Mouse (Mus musculus): Measurements from ENCODE around the gene Ascl3. TPM values are rescaled to one million over a fixed set of nuclear protein-coding genes. Genes with fewer than 3 reads are reported as not detected.

The Ascl3 gene
- polyA plus RNA-seq, 1 experiment from 2014 or later: not detected

DNA sequence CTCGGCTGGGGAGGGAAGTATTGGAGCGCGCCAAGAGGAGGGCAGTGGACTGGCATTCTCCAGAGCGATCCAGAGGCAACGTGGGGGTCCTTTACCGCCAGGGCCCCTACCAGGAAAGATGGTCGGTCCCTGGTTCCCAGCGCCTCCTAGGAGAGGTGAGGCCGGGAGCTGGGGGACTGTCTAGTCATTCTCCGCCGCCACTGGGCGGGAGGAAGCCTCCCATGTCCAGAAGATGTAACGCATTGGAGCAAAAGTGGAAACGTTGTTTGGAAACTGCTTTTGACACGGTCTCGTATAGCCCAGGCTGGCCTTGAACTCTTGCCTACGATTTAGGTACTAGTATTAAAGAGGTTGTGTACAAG lies 27.5 kb downstream of the Ascl3 start:
- Histone ChIP-seq H3K36me3 (ENCODE audit: control insufficient read depth, insufficient read depth, low read length) (no peaks in the 10 kb centered on the region), H3K27ac (ENCODE audit: low read depth, low read length) (0 out of 2 replicates have a peak overlapping the region, but pooled peaks have one; percentile 17), H3K4me3 (ENCODE audit: low read depth, low read length) (peak overlapping the region; percentile 56), H3K9ac (ENCODE audit: low read depth, low read length) (peak overlapping the region; percentile 64), H3K9me3 (ENCODE audit: control insufficient read depth, low read length) (no peaks in the 10 kb centered on the region), H3K27me3 (ENCODE audit: control insufficient read depth, insufficient read depth, low read length) (no peaks in the 10 kb centered on the region), H3K4me2 (replicated peaks; ENCODE audit: low read depth, low read length) (peak overlapping the region; percentile 50), H3K4me1 (replicated peaks; ENCODE audit: control insufficient read depth, insufficient read depth, low read length) (no peaks in the 10 kb centered on the region)
- 1% methylated on average over 17 of the region's 17 CpGs for WGBS
- DNase-seq (ENCODE audit: low spot score) (no peak), ATAC-seq (ENCODE audit: low FRiP score) (no peak)

DNA sequence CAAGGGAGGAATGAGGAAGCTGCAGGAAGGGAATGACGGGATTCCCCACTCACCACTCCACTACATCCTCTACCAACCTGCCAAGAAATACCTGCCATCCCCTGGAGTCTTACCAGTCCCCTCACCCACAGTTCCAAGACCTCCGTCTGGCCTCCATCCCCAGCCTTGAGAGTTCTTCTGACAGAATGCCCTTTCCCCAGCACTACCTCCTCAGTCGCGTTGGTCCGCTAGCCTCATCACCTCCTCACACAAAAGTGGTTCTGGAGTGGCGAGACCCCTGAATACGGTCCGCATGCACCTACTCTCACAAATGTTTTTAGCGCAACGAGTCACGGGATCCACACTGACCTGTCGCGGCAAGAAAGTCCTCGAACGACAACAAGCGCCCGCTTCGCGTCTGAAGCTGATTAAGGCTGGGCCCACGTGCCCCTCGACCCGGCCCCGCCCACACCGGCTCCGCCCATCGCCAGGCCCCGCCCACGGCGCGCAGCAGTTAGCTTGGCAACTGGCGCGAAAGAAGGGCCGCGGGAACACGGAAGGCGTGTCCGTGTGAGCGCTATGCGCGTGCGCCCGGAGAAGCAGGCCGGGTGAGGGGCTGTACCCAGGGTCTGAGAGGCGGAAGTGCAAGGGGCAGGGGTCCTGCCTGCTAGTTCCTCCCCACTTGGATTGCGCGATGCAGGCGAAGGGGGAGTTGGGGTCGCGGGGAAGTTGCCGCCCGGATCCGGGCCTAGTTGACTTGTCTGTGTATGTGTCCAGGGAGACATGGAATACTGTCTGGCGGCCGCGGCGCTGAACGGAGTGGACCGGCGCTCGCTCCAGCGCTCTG lies 28.1 kb downstream of the Ascl3 start, which contains the start of the genes St5 and Akip1:
Gene St5 (minus strand): TSS at position 416 of the 826 bp plus-strand sequence.
Gene Akip1 (plus strand): TSS at position 501 of the 826 bp plus-strand sequence.
- peak within 1 kb of the TSS; percentile 64 for H3K9ac ChIP-seq (ENCODE audit: low read depth, low read length)
- 1% methylated on average over 61 of the region's 61 CpGs for WGBS
- no peaks in the 10 kb centered on the region for H3K4me1 ChIP-seq (replicated peaks; ENCODE audit: control insufficient read depth, insufficient read depth, low read length)
- no peaks in the 10 kb centered on the region for H3K27me3 ChIP-seq (ENCODE audit: control insufficient read depth, insufficient read depth, low read length)
- DNase-seq (ENCODE audit: low spot score) (peak; percentile 97), ATAC-seq (ENCODE audit: low FRiP score) (peak; percentile 98)
- 0 out of 2 replicates have a peak within 1 kb of the TSS, but pooled peaks have one; percentile 17 for H3K27ac ChIP-seq (ENCODE audit: low read depth, low read length)
- no peaks in the 10 kb centered on the region for H3K36me3 ChIP-seq (ENCODE audit: control insufficient read depth, insufficient read depth, low read length)
- peak within 1 kb of the TSS; percentile 50 for H3K4me2 ChIP-seq (replicated peaks; ENCODE audit: low read depth, low read length)
- peak within 1 kb of the TSS; percentile 56 for H3K4me3 ChIP-seq (ENCODE audit: low read depth, low read length)
- no peaks in the 10 kb centered on the region for H3K9me3 ChIP-seq (ENCODE audit: control insufficient read depth, low read length)

DNA sequence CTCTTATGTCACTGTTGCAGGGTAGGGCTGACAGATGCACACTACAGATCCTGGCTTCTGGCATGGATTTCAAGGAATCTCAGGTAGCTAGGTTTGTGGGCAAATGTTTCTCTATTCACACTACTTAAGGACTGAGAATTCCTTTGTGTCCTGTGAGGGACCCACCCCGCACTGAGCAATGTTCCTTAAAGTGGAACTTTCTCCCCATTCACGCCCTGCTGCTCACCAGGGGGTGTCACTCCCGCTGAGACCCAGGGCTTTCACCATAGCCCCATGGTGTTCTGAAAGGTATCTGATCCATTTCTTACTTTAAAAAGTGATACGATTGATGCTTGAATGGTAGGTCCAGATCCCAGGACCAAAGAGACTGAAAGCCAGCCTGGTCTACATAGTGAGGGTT lies 28.8 kb downstream of the Ascl3 start:
- H3K36me3 ChIP-seq (ENCODE audit: control insufficient read depth, insufficient read depth, low read length): no peaks in the 10 kb centered on the region
- no peaks in the 10 kb centered on the region for H3K27me3 ChIP-seq (ENCODE audit: control insufficient read depth, insufficient read depth, low read length)
- no peak overlapping the region for H3K9ac ChIP-seq (ENCODE audit: low read depth, low read length)
- DNase-seq (ENCODE audit: low spot score): no peak
- H3K27ac ChIP-seq (ENCODE audit: low read depth, low read length): no peak overlapping the region
- 33% methylated on average over 4 of the region's 4 CpGs for WGBS
- no peaks in the 10 kb centered on the region for H3K9me3 ChIP-seq (ENCODE audit: control insufficient read depth, low read length)
- 0 out of 2 replicates have a peak, but pooled peaks have one; percentile 3 for ATAC-seq (ENCODE audit: low FRiP score)
- H3K4me1 ChIP-seq (replicated peaks; ENCODE audit: control insufficient read depth, insufficient read depth, low read length): no peaks in the 10 kb centered on the region
- no peak overlapping the region for H3K4me3 ChIP-seq (ENCODE audit: low read depth, low read length)
- H3K4me2 ChIP-seq (replicated peaks; ENCODE audit: low read depth, low read length): no peak overlapping the region

DNA sequence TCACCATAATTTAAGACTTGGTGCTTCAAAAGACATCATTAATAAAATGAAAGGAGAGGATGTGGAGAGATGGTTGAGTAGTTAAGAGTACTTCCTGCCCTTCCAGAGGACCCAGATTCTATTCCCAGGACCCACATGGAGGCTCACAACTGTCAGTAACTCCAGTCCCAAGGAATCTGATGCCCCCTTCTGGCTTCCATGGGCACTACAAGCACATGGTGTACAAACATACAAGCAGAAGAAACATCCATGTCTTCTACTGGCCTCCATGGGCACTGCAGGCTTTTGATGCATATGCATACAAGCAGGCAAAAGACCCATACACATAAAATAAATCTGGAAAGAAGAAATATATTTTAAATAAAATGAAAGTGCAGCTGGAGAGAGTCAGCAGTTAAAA lies 31.3 kb downstream of the Ascl3 start:
- Histone ChIP-seq H3K9me3 (ENCODE audit: control insufficient read depth, low read length) (no peaks in the 10 kb centered on the region), H3K4me3 (ENCODE audit: low read depth, low read length) (no peak overlapping the region), H3K4me1 (replicated peaks; ENCODE audit: control insufficient read depth, insufficient read depth, low read length) (no peaks in the 10 kb centered on the region), H3K4me2 (replicated peaks; ENCODE audit: low read depth, low read length) (no peak overlapping the region), H3K27me3 (ENCODE audit: control insufficient read depth, insufficient read depth, low read length) (no peaks in the 10 kb centered on the region), H3K27ac (ENCODE audit: low read depth, low read length) (no peak overlapping the region), H3K36me3 (ENCODE audit: control insufficient read depth, insufficient read depth, low read length) (no peaks in the 10 kb centered on the region), H3K9ac (ENCODE audit: low read depth, low read length) (no peak overlapping the region)
- no peak for DNase-seq (ENCODE audit: low spot score)
- no peak for ATAC-seq (ENCODE audit: low FRiP score)

DNA sequence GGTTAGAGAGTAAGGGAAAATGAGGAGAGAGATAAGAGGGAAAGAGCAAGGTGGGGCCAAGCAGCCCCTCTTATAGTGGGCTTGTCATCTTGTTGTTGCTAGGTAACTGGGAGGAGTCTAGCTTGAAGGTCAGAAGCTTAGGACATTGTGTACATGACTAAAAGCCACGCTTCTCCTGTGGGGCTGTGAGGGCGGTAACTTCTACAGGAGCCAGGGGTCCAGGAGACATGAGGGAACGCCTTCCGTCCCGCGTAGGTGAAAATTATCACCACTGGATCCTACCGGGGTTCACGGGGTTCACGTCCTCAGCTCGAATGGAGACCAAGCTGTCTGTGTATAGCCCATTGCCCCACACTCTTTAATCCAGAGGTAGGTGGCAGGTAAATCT lies 36.2 kb downstream of the Ascl3 start:
- no peak for ATAC-seq (ENCODE audit: low FRiP score)
- Histone ChIP-seq H3K9me3 (ENCODE audit: control insufficient read depth, low read length) (no peaks in the 10 kb centered on the region), H3K4me3 (ENCODE audit: low read depth, low read length) (no peak overlapping the region), H3K27ac (ENCODE audit: low read depth, low read length) (no peak overlapping the region), H3K27me3 (ENCODE audit: control insufficient read depth, insufficient read depth, low read length) (no peaks in the 10 kb centered on the region), H3K4me1 (replicated peaks; ENCODE audit: control insufficient read depth, insufficient read depth, low read length) (no peaks in the 10 kb centered on the region), H3K36me3 (ENCODE audit: control insufficient read depth, insufficient read depth, low read length) (no peaks in the 10 kb centered on the region), H3K9ac (ENCODE audit: low read depth, low read length) (no peak overlapping the region), H3K4me2 (replicated peaks; ENCODE audit: low read depth, low read length) (no peak overlapping the region)
- DNase-seq (ENCODE audit: low spot score): no peak
- 92% methylated on average over 10 of the region's 10 CpGs for WGBS

DNA sequence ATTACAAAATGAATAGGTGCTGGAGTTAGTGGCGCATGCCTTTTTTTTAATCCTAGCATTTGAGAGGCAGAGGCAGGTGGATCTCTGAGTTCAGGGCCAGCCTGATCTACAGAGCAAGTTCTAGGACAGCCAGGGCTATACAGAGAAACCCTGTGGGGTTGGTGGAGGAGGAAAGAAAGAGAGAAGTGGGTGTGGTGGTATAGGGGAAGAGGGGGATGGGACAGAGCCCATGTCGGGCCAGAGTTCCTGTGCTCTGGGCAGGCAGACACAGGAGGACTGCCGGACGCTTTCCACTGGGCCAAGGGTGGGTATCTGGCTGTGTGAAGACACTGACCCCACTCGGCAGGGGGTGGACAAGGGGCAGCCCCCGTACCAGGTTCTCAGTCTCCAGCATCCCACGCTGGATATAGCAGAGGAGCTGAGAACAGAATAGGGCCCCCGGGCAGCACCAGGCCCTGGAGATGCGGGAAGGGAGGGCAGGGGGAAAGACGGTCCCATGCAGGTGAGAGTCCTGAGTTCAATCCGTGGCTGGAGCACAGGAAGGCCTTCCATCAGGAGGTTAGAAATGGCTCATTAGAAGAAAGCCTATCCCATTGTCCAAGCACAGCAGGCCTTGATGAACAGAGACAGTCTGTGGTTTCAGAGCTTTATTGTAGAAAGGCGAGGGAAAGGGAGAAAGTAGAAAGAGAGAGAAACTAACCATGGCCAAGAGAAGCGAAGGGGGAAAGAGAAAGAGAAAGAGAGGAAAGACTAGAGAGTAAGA lies 36.8 kb downstream of the Ascl3 start:
- Histone ChIP-seq H3K4me1 (replicated peaks; ENCODE audit: control insufficient read depth, insufficient read depth, low read length) (no peaks in the 10 kb centered on the region), H3K9me3 (ENCODE audit: control insufficient read depth, low read length) (no peaks in the 10 kb centered on the region), H3K9ac (ENCODE audit: low read depth, low read length) (no peak overlapping the region), H3K36me3 (ENCODE audit: control insufficient read depth, insufficient read depth, low read length) (no peaks in the 10 kb centered on the region), H3K4me2 (replicated peaks; ENCODE audit: low read depth, low read length) (no peak overlapping the region), H3K27me3 (ENCODE audit: control insufficient read depth, insufficient read depth, low read length) (no peaks in the 10 kb centered on the region), H3K4me3 (ENCODE audit: low read depth, low read length) (no peak overlapping the region), H3K27ac (ENCODE audit: low read depth, low read length) (no peak overlapping the region)
- 77% methylated on average over 13 of the region's 13 CpGs for WGBS
- no peak for ATAC-seq (ENCODE audit: low FRiP score)
- no peak for DNase-seq (ENCODE audit: low spot score)

DNA sequence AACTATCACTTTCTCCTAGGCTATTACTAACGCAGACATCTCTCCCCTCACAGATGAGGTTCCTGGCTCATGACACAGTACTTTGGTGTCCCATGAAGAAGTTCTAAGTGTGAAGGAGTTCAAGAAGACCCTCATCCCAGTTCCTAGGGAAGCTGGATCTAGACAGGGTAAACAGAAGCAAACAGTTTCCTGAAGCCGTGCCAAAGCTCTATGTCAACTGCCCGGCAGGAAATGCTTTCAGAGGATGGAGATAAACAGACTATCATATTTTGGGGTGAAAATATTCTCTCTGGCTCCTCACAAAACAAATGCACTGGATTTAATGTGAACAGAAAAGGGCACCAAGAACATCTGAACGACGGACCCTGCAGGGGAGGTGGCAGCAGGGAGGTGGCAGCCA lies 40.6 kb downstream of the Ascl3 start:
- 87% methylated on average over 5 of the region's 5 CpGs for WGBS
- no peak for ATAC-seq (ENCODE audit: low FRiP score)

DNA sequence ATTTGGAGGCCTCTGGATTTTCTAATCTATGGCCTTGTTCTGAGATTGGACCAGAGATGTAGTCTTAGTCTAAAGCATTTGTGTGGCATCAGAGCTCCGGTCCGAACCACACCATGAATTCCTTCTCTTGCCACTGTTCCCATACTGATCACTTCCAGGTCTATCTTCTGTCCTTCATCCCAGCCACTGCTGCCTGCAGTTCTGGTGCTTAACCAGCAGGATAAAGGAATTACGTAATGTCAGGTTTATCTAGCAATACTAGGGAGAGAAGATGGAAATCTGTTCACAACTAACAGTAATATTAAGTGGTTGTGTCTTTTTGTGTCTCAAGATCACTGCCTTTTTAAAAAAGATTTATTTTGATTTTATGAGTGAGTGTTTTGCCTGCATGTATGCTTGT lies 41.4 kb downstream of the Ascl3 start:
- Histone ChIP-seq H3K27ac (ENCODE audit: low read depth, low read length) (no peak overlapping the region), H3K36me3 (ENCODE audit: control insufficient read depth, insufficient read depth, low read length) (no peaks in the 10 kb centered on the region), H3K4me2 (replicated peaks; ENCODE audit: low read depth, low read length) (no peak overlapping the region), H3K4me3 (ENCODE audit: low read depth, low read length) (no peak overlapping the region), H3K4me1 (replicated peaks; ENCODE audit: control insufficient read depth, insufficient read depth, low read length) (no peaks in the 10 kb centered on the region), H3K9me3 (ENCODE audit: control insufficient read depth, low read length) (no peaks in the 10 kb centered on the region), H3K27me3 (ENCODE audit: control insufficient read depth, insufficient read depth, low read length) (no peaks in the 10 kb centered on the region), H3K9ac (ENCODE audit: low read depth, low read length) (no peak overlapping the region)
- ATAC-seq (ENCODE audit: low FRiP score) (no peak), DNase-seq (ENCODE audit: low spot score) (no peak)
- WGBS: 93% methylated on average over 3 of the region's 3 CpGs

More for the DNA sequence above, 40.6 kb downstream of the Ascl3 start:
- Histone ChIP-seq H3K9ac (ENCODE audit: low read depth, low read length) (no peak overlapping the region), H3K4me3 (ENCODE audit: low read depth, low read length) (no peak overlapping the region), H3K27me3 (ENCODE audit: control insufficient read depth, insufficient read depth, low read length) (no peaks in the 10 kb centered on the region), H3K4me1 (replicated peaks; ENCODE audit: control insufficient read depth, insufficient read depth, low read length) (no peaks in the 10 kb centered on the region), H3K27ac (ENCODE audit: low read depth, low read length) (no peak overlapping the region), H3K4me2 (replicated peaks; ENCODE audit: low read depth, low read length) (no peak overlapping the region), H3K9me3 (ENCODE audit: control insufficient read depth, low read length) (no peaks in the 10 kb centered on the region), H3K36me3 (ENCODE audit: control insufficient read depth, insufficient read depth, low read length) (no peaks in the 10 kb centered on the region)
- no peak for DNase-seq (ENCODE audit: low spot score)
